Mouse (Mus musculus): ENCODE measurements around the gene Dnajc12. TPM values are rescaled to one million over a fixed set of nuclear protein-coding genes. Genes with fewer than 3 reads are reported as not detected.

Dnajc12 gene
- polyA plus RNA-seq, 1 experiment from 2014 or later = 20.8 TPM

- ATAC-seq (ENCODE audit: low FRiP score, low TSS enrichment) (no peak), DNase-seq (no peak)
- no peaks in the 10 kb centered on the region for H3K9me3 ChIP-seq (ENCODE audit: control insufficient read depth, low read length)
- no peaks in the 10 kb centered on the region for H3K27me3 ChIP-seq (ENCODE audit: control insufficient read depth, insufficient read depth, low read length)
- no peak overlapping the region for H3K4me2 ChIP-seq (ENCODE audit: low read length)
- H3K4me3 ChIP-seq (replicated peaks; ENCODE audit: low read depth, low read length) = no peak overlapping the region
- no peaks in the 10 kb centered on the region for H3K4me1 ChIP-seq (ENCODE audit: control insufficient read depth, insufficient read depth, low read length)
- no peaks in the 10 kb centered on the region for H3K36me3 ChIP-seq (ENCODE audit: control insufficient read depth, insufficient read depth, low read length)
- 88% methylated on average over 17 of the region's 17 CpGs for WGBS
- no peak overlapping the region for H3K9ac ChIP-seq (replicated peaks; ENCODE audit: low read length)
- no peak overlapping the region for H3K27ac ChIP-seq (replicated peaks; ENCODE audit: low read depth, low read length)
Observed at GRCm38 (mm10) chr10:63457292-63458128, 75.3 kb downstream of the Dnajc12 start.

Other genes starting within 250 kb of the Dnajc12 start
- gene Mypn, start 178.5 kb upstream of the Dnajc12 start, polyA plus RNA-seq (2014; fragmentation: Nextera tagmentation; extraction: Ambion mirVana) = 0.12 and 0.64 TPM in 2 replicates
- gene Herc4, start 138.6 kb upstream of the Dnajc12 start, polyA plus RNA-seq (2014; fragmentation: Nextera tagmentation; extraction: Ambion mirVana) = 27.0 and 34.7 TPM in 2 replicates
- gene Sirt1, start 739 bp upstream of the Dnajc12 start, polyA plus RNA-seq (2014; fragmentation: Nextera tagmentation; extraction: Ambion mirVana) = 7.2 and 7.5 TPM in 2 replicates
- not detected in 2 replicates for gene Gm7075, start 39.3 kb downstream of the Dnajc12 start, polyA plus RNA-seq (2014; fragmentation: Nextera tagmentation; extraction: Ambion mirVana)
- 0.94 and 1.1 TPM in 2 replicates for gene Ctnna3, start 47.7 kb downstream of the Dnajc12 start, polyA plus RNA-seq (2014; fragmentation: Nextera tagmentation; extraction: Ambion mirVana)

Data from midbrain, embryonic 14.5 days (tissue).